Comparison of ENCODE assay signal across 10 mouse cellular contexts in genomic region chr16:10749824-10750223, GRCm38 (mm10). TPM values are rescaled to one million over a fixed set of nuclear protein-coding genes. Genes with fewer than 3 reads are reported as not detected.
DNase-seq lines count a peak whose midpoint lies in the region; ATAC-seq and TF ChIP-seq lines count a peak whose summit lies in the region.
"Had no signal": no experiment of that assay in that cellular context is flagged by ENCODE, and none has a peak within 500 bp of the region (broad histone marks: within the 10 kb centered on the region; RNA-seq: fewer than 3 reads in every experiment).

No protein-coding gene starts in this region.

- ATAC-seq in hindbrain, embryonic 16.5 days, result peak; percentile 70
- ATAC-seq in hindbrain, embryonic 11.5 days (ENCODE audit: low FRiP score), result no peak
- ATAC-seq in inflammation-experienced regulatory T-cells, adult 6 months, result no peak

- H3K27me3 ChIP-seq in hindbrain, embryonic 16.5 days (replicated peaks; ENCODE audit: control insufficient read depth, insufficient read depth, low read length), result no peaks in the 10 kb centered on the region
- H3K27me3 ChIP-seq in hindbrain, embryonic 11.5 days (ENCODE audit: control insufficient read depth, insufficient read depth, low read length), result no peaks in the 10 kb centered on the region
- H3K27me3 ChIP-seq: embryonic facial prominence, embryonic 13.5 days had no signal

- no peak for DNase-seq in hindbrain, embryonic 11.5 days (ENCODE audit: low spot score)
- DNase-seq in Muller cell, postnatal 12 days (ENCODE audit: inconsistent ontology term), result peak; percentile 33
- peak; percentile 72 for DNase-seq in cerebellum, adult 8-10 months
- DNase-seq in left cerebral cortex, adult 2 months (ENCODE audit: extremely low spot score in 1 of 2, low spot score in 2 of 2), result peak; percentile 31 to 44
- DNase-seq in gastrocnemius, adult 18-20 months (ENCODE audit: low spot score), result no peak
- no peak for DNase-seq in gastrocnemius, adult 2 months

- no peak for TF ChIP-seq CTCF in left cerebral cortex, adult 2 months (IDR thresholded peaks at IDR 0.05)
- TF ChIP-seq CTCF in gastrocnemius, adult 2 months (IDR thresholded peaks at IDR 0.05), result no peak

- no peak overlapping the region for H3K4me2 ChIP-seq in hindbrain, embryonic 16.5 days (ENCODE audit: low read length)
- H3K4me2 ChIP-seq in hindbrain, embryonic 11.5 days (replicated peaks; ENCODE audit: low read depth, low read length), result no peak overlapping the region
- H3K4me2 ChIP-seq: embryonic facial prominence, embryonic 13.5 days had no signal

- H3K27ac ChIP-seq in hindbrain, embryonic 16.5 days (ENCODE audit: low read depth, low read length), result no peak overlapping the region
- no peak overlapping the region for H3K27ac ChIP-seq in hindbrain, embryonic 11.5 days (ENCODE audit: low read depth, low read length)
- H3K27ac ChIP-seq in left cerebral cortex, adult 2 months, result no peak overlapping the region
- no peak overlapping the region for H3K27ac ChIP-seq in gastrocnemius, adult 2 months
- H3K27ac ChIP-seq: embryonic facial prominence, embryonic 13.5 days had no signal

- H3K9me3 ChIP-seq in hindbrain, embryonic 16.5 days (ENCODE audit: control insufficient read depth, low read length), result no peaks in the 10 kb centered on the region
- H3K9me3 ChIP-seq in hindbrain, embryonic 11.5 days (ENCODE audit: control insufficient read depth, low read length), result no peaks in the 10 kb centered on the region
- H3K9me3 ChIP-seq: embryonic facial prominence, embryonic 13.5 days had no signal

- 0 out of 2 replicates have a peak overlapping the region, but pooled peaks have one; percentile 3 for H3K9ac ChIP-seq in hindbrain, embryonic 16.5 days (ENCODE audit: low read depth, low read length)
- H3K9ac ChIP-seq in hindbrain, embryonic 11.5 days (ENCODE audit: low read depth, low read length), result no peak overlapping the region
- H3K9ac ChIP-seq: embryonic facial prominence, embryonic 13.5 days had no signal

- WGBS in hindbrain, embryonic 16.5 days, result 50% methylated on average over 7 of the region's 7 CpGs
- WGBS in hindbrain, embryonic 11.5 days, result 76% methylated on average over 7 of the region's 7 CpGs

- peaks cover 4% of the 10 kb centered on the region for H3K4me1 ChIP-seq in hindbrain, embryonic 16.5 days (ENCODE audit: control insufficient read depth, insufficient read depth, low read depth, low read length)
- no peaks in the 10 kb centered on the region for H3K4me1 ChIP-seq in hindbrain, embryonic 11.5 days (replicated peaks; ENCODE audit: control insufficient read depth, insufficient read depth, low read length)

- no peaks in the 10 kb centered on the region for H3K36me3 ChIP-seq in hindbrain, embryonic 16.5 days (ENCODE audit: control insufficient read depth, insufficient read depth, low read length)
- no peaks in the 10 kb centered on the region for H3K36me3 ChIP-seq in hindbrain, embryonic 11.5 days (ENCODE audit: control insufficient read depth, insufficient read depth, low read length)
- H3K36me3 ChIP-seq: embryonic facial prominence, embryonic 13.5 days had no signal

- no peak overlapping the region for H3K4me3 ChIP-seq in hindbrain, embryonic 16.5 days (ENCODE audit: low read length)
- no peak overlapping the region for H3K4me3 ChIP-seq in hindbrain, embryonic 11.5 days (ENCODE audit: low read depth, low read length)
- H3K4me3 ChIP-seq in left cerebral cortex, adult 2 months, result no peak overlapping the region
- no peak overlapping the region for H3K4me3 ChIP-seq in gastrocnemius, adult 2 months
- H3K4me3 ChIP-seq: embryonic facial prominence, embryonic 13.5 days had no signal

- intact Hi-C loops in left cerebral cortex, adult 2 months (cut with DNase I), result loop anchor here (10.0 kb wide), 1 partner anchor 615 kb away; no protein-coding TSS in a partner anchor
- intact Hi-C loops in gastrocnemius, adult 2 months (cut with DNase I), result no loop called here

RNA-seq across cellular contexts. Expression of gene Socs1, which starts 35.5 kb away (rescaled TPM):
- 4.6 and 4.9 TPM in 2 replicates for polyA plus RNA-seq in hindbrain, embryonic 16.5 days (2015; fragmentation: Nextera tagmentation; extraction: Ambion mirVana)
- polyA plus RNA-seq in hindbrain, embryonic 11.5 days (2014; fragmentation: Nextera tagmentation; extraction: Ambion mirVana), result 3.5 and 3.6 TPM in 2 replicates
- total RNA-seq in left cerebral cortex, adult 2 months (2021), result 1 to 10 TPM in 1 of 2 experiments, under 1 TPM in 1; 0.82 to 1.2 TPM
- under 1 TPM; 0.21 to 0.52 TPM for total RNA-seq in gastrocnemius, adult 18-20 months (2021)
- under 1 TPM; 0.33 to 0.61 TPM for total RNA-seq in gastrocnemius, adult 2 months (2021)
- 1 to 10 TPM; 3.9 to 4.7 (median 4.3) TPM for polyA plus RNA-seq in inflammation-experienced regulatory T-cells, adult 6 months (2017; shearing (Covaris generic))

RNA-seq across cellular contexts. Expression of gene Tnp2, which starts 38.6 kb away (rescaled TPM):
- polyA plus RNA-seq in hindbrain, embryonic 16.5 days (2015; fragmentation: Nextera tagmentation; extraction: Ambion mirVana), result 0.30 TPM in 1 of 2 replicates, not detected in the other
- not detected in 2 replicates for polyA plus RNA-seq in hindbrain, embryonic 11.5 days (2014; fragmentation: Nextera tagmentation; extraction: Ambion mirVana)
- not detected for total RNA-seq in left cerebral cortex, adult 2 months (2021)
- not detected for total RNA-seq in gastrocnemius, adult 18-20 months (2021)
- total RNA-seq in gastrocnemius, adult 2 months (2021), result not detected
- polyA plus RNA-seq in inflammation-experienced regulatory T-cells, adult 6 months (2017; shearing (Covaris generic)), result 1 to 10 TPM; 6.3 to 9.8 (median 6.6) TPM
- total RNA-seq: layer of hippocampus, adult 8-10 months had no signal
- polyA plus RNA-seq: embryonic facial prominence, embryonic 13.5 days had no signal

RNA-seq across cellular contexts. Expression of gene Prm3, which starts 40.9 kb away (rescaled TPM):
- not detected in 2 replicates for polyA plus RNA-seq in hindbrain, embryonic 16.5 days (2015; fragmentation: Nextera tagmentation; extraction: Ambion mirVana)
- polyA plus RNA-seq in hindbrain, embryonic 11.5 days (2014; fragmentation: Nextera tagmentation; extraction: Ambion mirVana), result not detected in 2 replicates
- not detected for total RNA-seq in left cerebral cortex, adult 2 months (2021)
- not detected for total RNA-seq in gastrocnemius, adult 18-20 months (2021)
- not detected for total RNA-seq in gastrocnemius, adult 2 months (2021)
- not detected for polyA plus RNA-seq in inflammation-experienced regulatory T-cells, adult 6 months (2017; shearing (Covaris generic))
- total RNA-seq: layer of hippocampus, adult 8-10 months had no signal
- polyA plus RNA-seq: embryonic facial prominence, embryonic 13.5 days had no signal

RNA-seq across cellular contexts. Expression of gene Prm2, which starts 46.1 kb away (rescaled TPM):
- not detected in 2 replicates for polyA plus RNA-seq in hindbrain, embryonic 16.5 days (2015; fragmentation: Nextera tagmentation; extraction: Ambion mirVana)
- polyA plus RNA-seq in hindbrain, embryonic 11.5 days (2014; fragmentation: Nextera tagmentation; extraction: Ambion mirVana), result not detected in 2 replicates
- total RNA-seq in left cerebral cortex, adult 2 months (2021), result not detected
- not detected for total RNA-seq in gastrocnemius, adult 18-20 months (2021)
- total RNA-seq in gastrocnemius, adult 2 months (2021), result not detected
- polyA plus RNA-seq in inflammation-experienced regulatory T-cells, adult 6 months (2017; shearing (Covaris generic)), result not detected
- total RNA-seq: layer of hippocampus, adult 8-10 months had no signal
- polyA plus RNA-seq: embryonic facial prominence, embryonic 13.5 days had no signal

RNA-seq across cellular contexts. Expression of gene Prm1, which starts 55.8 kb away (rescaled TPM):
- polyA plus RNA-seq in hindbrain, embryonic 16.5 days (2015; fragmentation: Nextera tagmentation; extraction: Ambion mirVana), result 0.51 TPM in 1 of 2 replicates, not detected in the other
- polyA plus RNA-seq in hindbrain, embryonic 11.5 days (2014; fragmentation: Nextera tagmentation; extraction: Ambion mirVana), result not detected in 2 replicates
- total RNA-seq in left cerebral cortex, adult 2 months (2021), result not detected
- total RNA-seq in gastrocnemius, adult 18-20 months (2021), result not detected
- total RNA-seq in gastrocnemius, adult 2 months (2021), result not detected
- polyA plus RNA-seq in inflammation-experienced regulatory T-cells, adult 6 months (2017; shearing (Covaris generic)), result 1 to 10 TPM in 1 of 3 experiments, not detected in 2; 1.1 TPM
- total RNA-seq: layer of hippocampus, adult 8-10 months had no signal
- polyA plus RNA-seq: embryonic facial prominence, embryonic 13.5 days had no signal

Comparison
In these comparisons a context has a peak if more than half of its experiments do, and no peak if none do; other contexts are left out.
1. DNase-seq: peak in Muller cell, postnatal 12 days (single experiment), cerebellum, adult 8-10 months (single experiment) and left cerebral cortex, adult 2 months (2 of 2); none in hindbrain, embryonic 11.5 days (single experiment), gastrocnemius, adult 18-20 months (single experiment) and gastrocnemius, adult 2 months (single experiment).